Comparison of ENCODE assay signal across 7 mouse cellular contexts in the genomic region with DNA sequence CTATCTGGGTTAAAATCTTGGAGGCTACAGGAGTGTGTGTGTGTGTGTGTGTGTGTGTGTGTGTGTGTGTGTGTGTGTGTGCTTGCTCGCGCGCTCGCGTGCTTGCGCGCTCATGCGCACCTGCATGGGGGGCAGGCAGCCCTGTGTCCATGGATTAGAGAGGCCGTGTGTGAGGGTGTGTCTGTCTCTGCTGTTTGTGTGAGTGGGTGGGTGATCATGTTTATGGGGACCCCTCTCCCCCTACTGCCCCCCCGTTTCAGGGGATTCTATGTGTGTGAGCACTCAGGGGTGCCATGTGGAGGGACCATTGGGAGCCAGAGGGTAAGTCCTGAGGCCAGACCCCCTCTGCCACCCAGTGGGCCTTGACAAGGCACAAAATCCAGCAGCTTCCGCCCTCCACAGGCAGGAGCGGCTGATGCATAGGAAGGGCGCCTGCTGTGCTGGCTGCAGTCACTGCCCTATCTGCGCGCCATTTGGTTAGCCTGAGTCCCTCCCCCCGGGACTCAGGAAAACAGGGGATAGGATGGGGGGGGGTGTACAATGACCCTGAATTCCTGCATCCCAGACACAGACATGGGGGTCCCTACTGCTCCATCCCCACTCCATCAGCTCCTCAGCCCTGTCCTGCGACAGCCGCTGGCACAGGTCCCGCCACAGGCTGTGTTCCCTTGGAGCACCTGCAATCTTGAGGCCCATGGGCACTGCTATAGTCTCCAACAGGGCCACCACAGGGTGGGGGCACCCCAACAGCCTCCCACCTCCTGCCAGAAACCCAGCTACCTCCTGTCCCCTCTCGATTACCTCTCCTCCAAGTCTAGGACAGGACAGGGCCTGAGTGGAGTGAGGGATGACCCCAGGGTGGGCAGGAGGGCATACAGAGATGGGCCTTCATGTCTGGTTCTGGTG. TPM values are rescaled to one million over a fixed set of nuclear protein-coding genes. Genes with fewer than 3 reads are reported as not detected.
DNase-seq lines count a peak whose midpoint lies in the region; ATAC-seq and TF ChIP-seq lines count a peak whose summit lies in the region.

No protein-coding gene starts in this region.

- ATAC-seq in lung, embryonic 16.5 days (ENCODE audit: low read depth), result peak; percentile 27; the same call in 1 of the 2 replicates
- peak; percentile 61 for ATAC-seq in hindbrain, postnatal 0 days
- ATAC-seq in stomach, embryonic 14.5 days (ENCODE audit: insufficient number of reproducible peaks, insufficient read depth, low FRiP score, low read depth), result no peak

- WGBS in lung, embryonic 16.5 days, result 12% methylated on average over 20 of the region's 20 CpGs
- 7% methylated on average over 20 of the region's 20 CpGs for WGBS in embryonic facial prominence, embryonic 10.5 days
- 3% methylated on average over 20 of the region's 20 CpGs for WGBS in hindbrain, postnatal 0 days
- WGBS in stomach, embryonic 14.5 days, result 14% methylated on average over 20 of the region's 20 CpGs

- DNase-seq in lung, postnatal 14 days, result no peak
- peak; percentile 47 for DNase-seq in embryonic facial prominence, embryonic 10.5 days (ENCODE audit: low spot score)
- peak; percentile 82 for DNase-seq in hindbrain, postnatal 0 days (ENCODE audit: low spot score)
- DNase-seq in ovary, postnatal 10 days (ENCODE audit: low spot score), result no peak
- DNase-seq in thymus, adult 18-20 months, result no peak

- no peaks in the 10 kb centered on the region for H3K36me3 ChIP-seq in lung, embryonic 16.5 days (ENCODE audit: control insufficient read depth, insufficient read depth, low read length)
- H3K36me3 ChIP-seq in embryonic facial prominence, embryonic 10.5 days (replicated peaks), result peaks cover 17% of the 10 kb centered on the region; the same call in 1 of the 2 replicates
- peaks cover 7% of the 10 kb centered on the region for H3K36me3 ChIP-seq in hindbrain, postnatal 0 days (ENCODE audit: insufficient read depth, low read length)
- no peaks in the 10 kb centered on the region for H3K36me3 ChIP-seq in stomach, embryonic 14.5 days (ENCODE audit: control insufficient read depth, insufficient read depth, low read length)

- H3K9me3 ChIP-seq in lung, embryonic 16.5 days (ENCODE audit: control insufficient read depth, low read length), result no peaks in the 10 kb centered on the region
- no peaks in the 10 kb centered on the region for H3K9me3 ChIP-seq in embryonic facial prominence, embryonic 10.5 days
- no peaks in the 10 kb centered on the region for H3K9me3 ChIP-seq in hindbrain, postnatal 0 days (ENCODE audit: low read length)
- no peaks in the 10 kb centered on the region for H3K9me3 ChIP-seq in stomach, embryonic 14.5 days (ENCODE audit: control insufficient read depth, low read depth, low read length)

- no peak overlapping the region for H3K27ac ChIP-seq in lung, embryonic 16.5 days (ENCODE audit: low read length)
- peak overlapping the region; percentile 88 for H3K27ac ChIP-seq in embryonic facial prominence, embryonic 10.5 days (replicated peaks)
- H3K27ac ChIP-seq in hindbrain, postnatal 0 days, result peak overlapping the region; percentile 98
- H3K27ac ChIP-seq in stomach, embryonic 14.5 days (ENCODE audit: low read length), result no peak overlapping the region

- peak overlapping the region; percentile 40 for H3K4me3 ChIP-seq in lung, embryonic 16.5 days (ENCODE audit: low read length)
- H3K4me3 ChIP-seq in embryonic facial prominence, embryonic 10.5 days, result peak overlapping the region; percentile 58
- H3K4me3 ChIP-seq in hindbrain, postnatal 0 days (ENCODE audit: low read length), result peak overlapping the region; percentile 71
- H3K4me3 ChIP-seq in stomach, embryonic 14.5 days (ENCODE audit: low read depth, low read length), result peak overlapping the region; percentile 18

- H3K4me2 ChIP-seq in lung, embryonic 16.5 days (ENCODE audit: low read depth, low read length), result peak overlapping the region; percentile 44
- peak overlapping the region; percentile 93 for H3K4me2 ChIP-seq in hindbrain, postnatal 0 days (ENCODE audit: low read depth, low read length)
- peak overlapping the region; percentile 33; the same call in 1 of the 2 replicates for H3K4me2 ChIP-seq in stomach, embryonic 14.5 days (replicated peaks; ENCODE audit: low read depth, low read length)

- TF ChIP-seq CTCF in hindbrain, postnatal 0 days (IDR thresholded peaks at IDR 0.05; ENCODE audit: low read depth), result peak; percentile 68

- no peak overlapping the region for H3K9ac ChIP-seq in lung, embryonic 16.5 days (ENCODE audit: low read length)
- peak overlapping the region; percentile 93 for H3K9ac ChIP-seq in hindbrain, postnatal 0 days (replicated peaks; ENCODE audit: low read length)
- H3K9ac ChIP-seq in stomach, embryonic 14.5 days (replicated peaks; ENCODE audit: low read depth, low read length), result no peak overlapping the region

- H3K4me1 ChIP-seq in lung, embryonic 16.5 days (replicated peaks; ENCODE audit: control insufficient read depth, insufficient read depth, low read length), result 0 out of 2 replicates have a peak, but pooled peaks cover 5% of the 10 kb centered on the region
- peaks cover 40% of the 10 kb centered on the region for H3K4me1 ChIP-seq in embryonic facial prominence, embryonic 10.5 days
- peaks cover 35% of the 10 kb centered on the region for H3K4me1 ChIP-seq in hindbrain, postnatal 0 days (ENCODE audit: insufficient read depth, low read length)
- H3K4me1 ChIP-seq in stomach, embryonic 14.5 days (ENCODE audit: control insufficient read depth, insufficient read depth, low read length), result 0 out of 2 replicates have a peak, but pooled peaks cover 7% of the 10 kb centered on the region

- peaks cover 66% of the 10 kb centered on the region for H3K27me3 ChIP-seq in lung, embryonic 16.5 days (ENCODE audit: control insufficient read depth, insufficient read depth, low read depth, low read length)
- H3K27me3 ChIP-seq in embryonic facial prominence, embryonic 10.5 days (replicated peaks; ENCODE audit: low read depth, poor library complexity, severe bottlenecking), result peaks cover 91% of the 10 kb centered on the region
- no peaks in the 10 kb centered on the region for H3K27me3 ChIP-seq in hindbrain, postnatal 0 days (ENCODE audit: insufficient read depth, low read length)
- H3K27me3 ChIP-seq in stomach, embryonic 14.5 days (ENCODE audit: control insufficient read depth, insufficient read depth, low read length), result peaks cover 54% of the 10 kb centered on the region

RNA-seq across cellular contexts. Expression of a gene that starts 14.7 kb away (rescaled TPM):
- 0.36 and 0.57 TPM in 2 replicates for polyA plus RNA-seq in lung, embryonic 16.5 days (2015; fragmentation: Nextera tagmentation; extraction: Ambion mirVana)
- 0.68 and 1.1 TPM in 2 replicates for polyA plus RNA-seq in embryonic facial prominence, embryonic 10.5 days (2016; fragmentation: Nextera tagmentation; extraction: Ambion mirVana)
- total RNA-seq in hindbrain, postnatal 0 days (2014; rRNA removed), result 562 and 663 TPM in 2 replicates
- 19.6 and 22.7 TPM in 2 replicates for polyA plus RNA-seq in hindbrain, postnatal 0 days (2015; fragmentation: Nextera tagmentation; extraction: Ambion mirVana)
- polyA plus RNA-seq in stomach, embryonic 14.5 days (2014; fragmentation: Nextera tagmentation; extraction: Ambion mirVana), result 1.2 and 2.1 TPM in 2 replicates

RNA-seq across cellular contexts. Expression of a gene that starts 21.7 kb away (rescaled TPM):
- polyA plus RNA-seq in lung, embryonic 16.5 days (2015; fragmentation: Nextera tagmentation; extraction: Ambion mirVana), result 0.62 and 1.3 TPM in 2 replicates
- polyA plus RNA-seq in embryonic facial prominence, embryonic 10.5 days (2016; fragmentation: Nextera tagmentation; extraction: Ambion mirVana), result 0.64 TPM in 1 of 2 replicates, not detected in the other
- 10.2 and 15.5 TPM in 2 replicates for total RNA-seq in hindbrain, postnatal 0 days (2014; rRNA removed)
- polyA plus RNA-seq in hindbrain, postnatal 0 days (2015; fragmentation: Nextera tagmentation; extraction: Ambion mirVana), result 3.1 and 3.8 TPM in 2 replicates
- 0.52 and 1.1 TPM in 2 replicates for polyA plus RNA-seq in stomach, embryonic 14.5 days (2014; fragmentation: Nextera tagmentation; extraction: Ambion mirVana)

RNA-seq across cellular contexts. Expression of a gene that starts 24.3 kb away (rescaled TPM):
- 115 and 116 TPM in 2 replicates for polyA plus RNA-seq in lung, embryonic 16.5 days (2015; fragmentation: Nextera tagmentation; extraction: Ambion mirVana)
- 80.3 and 85.1 TPM in 2 replicates for polyA plus RNA-seq in embryonic facial prominence, embryonic 10.5 days (2016; fragmentation: Nextera tagmentation; extraction: Ambion mirVana)
- 32.7 and 44.5 TPM in 2 replicates for total RNA-seq in hindbrain, postnatal 0 days (2014; rRNA removed)
- 28.3 and 32.7 TPM in 2 replicates for polyA plus RNA-seq in hindbrain, postnatal 0 days (2015; fragmentation: Nextera tagmentation; extraction: Ambion mirVana)
- polyA plus RNA-seq in stomach, embryonic 14.5 days (2014; fragmentation: Nextera tagmentation; extraction: Ambion mirVana), result 76.7 and 82.1 TPM in 2 replicates

RNA-seq across cellular contexts. Expression of a gene that starts 52.8 kb away (rescaled TPM):
- 94.0 TPM in 2 replicates for polyA plus RNA-seq in lung, embryonic 16.5 days (2015; fragmentation: Nextera tagmentation; extraction: Ambion mirVana)
- 82.7 and 85.8 TPM in 2 replicates for polyA plus RNA-seq in embryonic facial prominence, embryonic 10.5 days (2016; fragmentation: Nextera tagmentation; extraction: Ambion mirVana)
- total RNA-seq in hindbrain, postnatal 0 days (2014; rRNA removed), result 311 and 319 TPM in 2 replicates
- polyA plus RNA-seq in hindbrain, postnatal 0 days (2015; fragmentation: Nextera tagmentation; extraction: Ambion mirVana), result 138 and 152 TPM in 2 replicates
- 113 and 116 TPM in 2 replicates for polyA plus RNA-seq in stomach, embryonic 14.5 days (2014; fragmentation: Nextera tagmentation; extraction: Ambion mirVana)

RNA-seq across cellular contexts. Expression of a gene that starts 52.9 kb away (rescaled TPM):
- 9.5 and 9.9 TPM in 2 replicates for polyA plus RNA-seq in lung, embryonic 16.5 days (2015; fragmentation: Nextera tagmentation; extraction: Ambion mirVana)
- 13.5 and 14.4 TPM in 2 replicates for polyA plus RNA-seq in embryonic facial prominence, embryonic 10.5 days (2016; fragmentation: Nextera tagmentation; extraction: Ambion mirVana)
- 19.7 and 19.8 TPM in 2 replicates for total RNA-seq in hindbrain, postnatal 0 days (2014; rRNA removed)
- 26.7 and 31.9 TPM in 2 replicates for polyA plus RNA-seq in hindbrain, postnatal 0 days (2015; fragmentation: Nextera tagmentation; extraction: Ambion mirVana)
- polyA plus RNA-seq in stomach, embryonic 14.5 days (2014; fragmentation: Nextera tagmentation; extraction: Ambion mirVana), result 11.6 and 17.9 TPM in 2 replicates

Comparison
In these comparisons a context has a peak if more than half of its experiments do, and no peak if none do; other contexts are left out.
1. H3K27ac ChIP-seq: peak in embryonic facial prominence, embryonic 10.5 days (single experiment) and hindbrain, postnatal 0 days (single experiment); none in lung, embryonic 16.5 days (single experiment) and stomach, embryonic 14.5 days (single experiment).
2. H3K4me2 ChIP-seq: peak in every context shown above with its lines; median percentile 93 in hindbrain, postnatal 0 days; 44 in lung, embryonic 16.5 days; 33 in stomach, embryonic 14.5 days.
3. H3K4me3 ChIP-seq: peak in every context shown above with its lines; median percentile 71 in hindbrain, postnatal 0 days; 58 in embryonic facial prominence, embryonic 10.5 days; 40 in lung, embryonic 16.5 days; 18 in stomach, embryonic 14.5 days.
4. DNase-seq: peak in embryonic facial prominence, embryonic 10.5 days (single experiment) and hindbrain, postnatal 0 days (single experiment); none in lung, postnatal 14 days (single experiment), ovary, postnatal 10 days (single experiment) and thymus, adult 18-20 months (0 of 2).